Mouse (Mus musculus): ENCODE measurements at regions not wholly inside any gene's neighbourhood (a gene's known extent, or its start where the extent isn't known, plus 50 kb on each side); places are given as distances from the start of the nearest gene placed in this dataset.

DNA sequence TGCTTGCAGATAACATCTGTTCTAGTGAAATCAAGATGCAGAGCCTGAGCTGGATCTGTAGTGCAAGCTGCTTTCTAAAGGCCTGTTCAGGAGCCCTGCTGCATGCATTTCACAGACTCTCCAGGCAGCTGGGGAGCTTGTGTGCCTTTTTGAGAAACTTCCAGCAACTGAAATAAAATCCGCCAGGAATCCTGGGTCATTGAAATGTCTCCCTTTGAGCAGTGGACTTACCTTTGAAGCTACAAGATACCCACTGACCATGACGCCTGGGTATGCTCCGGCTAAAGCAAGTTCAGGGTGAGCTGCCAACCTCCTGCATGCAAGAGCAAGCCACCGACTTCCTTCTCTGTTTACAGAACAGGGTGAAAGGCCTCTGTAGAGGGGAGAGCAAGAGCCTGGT, 278.7 kb downstream of the Cenpw start:
- DNase-seq = no peak

GRCm38 (mm10) chr10:29897780-29898363, 302.5 kb downstream of the Cenpw start:
- no peak for DNase-seq

- no peak for DNase-seq
Observed at GRCm38 (mm10) chr10:29864566-29864965, 328.9 kb upstream of the Rspo3 start.

GRCm38 (mm10) chr10:29855749-29856313, 320.2 kb upstream of the Rspo3 start:
- no peak for DNase-seq

- DNase-seq = no peak
Observed at GRCm38 (mm10) chr10:29852516-29852915, 316.8 kb upstream of the Rspo3 start.

DNA sequence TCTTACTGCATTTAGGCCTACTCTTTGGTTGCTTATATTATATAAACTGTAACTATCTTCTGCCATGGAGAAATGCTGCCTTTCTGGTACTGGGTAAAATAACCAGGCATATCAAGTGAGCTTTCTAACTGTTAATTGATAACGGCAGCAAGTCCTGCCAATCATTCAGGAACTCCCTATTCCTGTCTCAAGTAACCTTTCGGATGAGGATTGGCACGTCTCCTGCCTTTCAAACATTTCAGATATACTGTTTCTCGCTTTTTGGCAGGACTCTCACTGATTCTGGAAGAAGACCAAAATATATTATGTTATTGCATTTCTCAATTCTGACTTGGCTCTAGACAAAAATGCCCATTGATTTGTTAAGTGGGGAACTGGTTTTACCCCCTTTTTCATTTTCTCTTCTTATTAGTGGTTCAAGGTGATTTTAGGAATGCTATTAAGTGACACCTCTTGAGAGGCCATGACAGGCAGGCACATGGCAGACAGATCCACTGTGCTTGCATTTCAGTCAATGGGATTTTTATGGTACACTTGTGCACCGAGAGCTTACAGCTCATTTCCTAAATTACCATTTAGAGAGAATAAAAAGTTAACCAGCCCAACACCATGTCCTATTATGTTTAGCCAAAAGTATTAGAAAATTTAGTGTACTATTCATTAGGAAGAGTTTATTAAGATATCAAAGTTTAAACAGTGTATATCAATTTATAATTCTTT, 289.4 kb upstream of the Rspo3 start:
- DNase-seq = no peak

- no peak for DNase-seq
Observed at GRCm38 (mm10) chr10:29824413-29824812, 288.7 kb upstream of the Rspo3 start.

GRCm38 (mm10) chr10:29823177-29823576, 287.5 kb upstream of the Rspo3 start:
- no peak for DNase-seq

GRCm38 (mm10) chr10:29803915-29804545, 268.4 kb upstream of the Rspo3 start:
- DNase-seq = peak; percentile 27

DNA sequence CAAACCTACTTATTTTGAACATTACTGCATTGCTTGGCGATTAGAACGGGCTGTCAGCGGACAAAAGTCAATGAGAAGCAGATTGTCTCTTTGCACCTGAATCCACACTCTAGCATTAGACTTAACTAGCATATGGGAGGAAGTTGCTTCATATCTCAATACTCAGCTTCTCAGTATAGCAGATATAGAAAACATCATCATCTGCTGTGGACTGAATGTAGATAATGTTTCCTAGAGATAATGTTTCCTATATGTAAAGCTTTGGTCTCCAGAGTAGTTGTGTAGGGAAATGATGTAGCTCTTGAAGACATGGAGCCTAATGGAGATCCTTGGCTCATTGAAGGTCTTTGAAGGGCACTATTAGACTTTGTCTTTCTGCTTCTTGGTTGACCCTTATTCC, 267.0 kb upstream of the Rspo3 start:
- DNase-seq = no peak

DNA sequence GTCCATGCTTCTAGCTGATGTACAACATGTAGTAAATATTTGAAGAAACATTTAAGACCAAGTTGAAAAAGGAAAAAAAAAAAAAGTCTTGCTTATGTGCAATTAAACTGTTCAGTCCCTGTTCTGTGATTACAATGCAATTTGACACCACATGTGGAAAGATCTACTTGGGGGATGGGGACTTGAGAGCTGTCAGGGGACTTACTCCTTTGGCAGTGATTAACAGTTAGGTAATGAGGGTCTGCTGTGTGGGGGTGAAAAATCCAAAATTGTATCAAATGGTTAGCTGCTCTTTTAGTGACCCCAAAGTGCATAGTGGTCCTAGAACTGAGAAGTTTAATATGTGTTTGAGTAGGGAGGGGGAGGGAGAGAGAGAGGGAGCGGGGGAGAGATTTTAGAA, 259.0 kb upstream of the Rspo3 start:
- DNase-seq = no peak

GRCm38 (mm10) chr10:29786220-29786810, 250.6 kb upstream of the Rspo3 start:
- no peak for DNase-seq

- no peak for DNase-seq
Observed at GRCm38 (mm10) chr10:29736677-29737076, 201.0 kb upstream of the Rspo3 start.

GRCm38 (mm10) chr10:29725319-29725718, 189.7 kb upstream of the Rspo3 start:
- no peak for DNase-seq

DNA sequence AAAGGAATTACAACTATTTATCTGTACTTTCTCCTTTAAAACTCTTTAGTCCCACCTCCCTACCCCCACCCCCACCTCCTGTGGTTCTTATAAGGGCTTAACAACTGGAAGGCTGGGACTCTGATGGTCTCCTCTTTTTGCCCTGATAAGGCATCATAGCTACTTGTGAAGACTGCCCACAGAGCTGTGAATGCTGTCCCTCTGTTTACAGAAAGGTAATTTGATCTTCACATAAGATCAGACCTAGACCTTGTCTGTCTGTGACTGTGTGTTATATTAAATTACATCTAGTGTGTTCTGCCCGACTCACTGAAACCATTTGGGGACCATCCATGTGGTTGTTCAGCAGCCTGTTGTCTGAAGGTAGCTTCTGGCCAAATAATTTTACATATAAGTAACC, 175.3 kb upstream of the Rspo3 start:
- no peak for DNase-seq

DNA sequence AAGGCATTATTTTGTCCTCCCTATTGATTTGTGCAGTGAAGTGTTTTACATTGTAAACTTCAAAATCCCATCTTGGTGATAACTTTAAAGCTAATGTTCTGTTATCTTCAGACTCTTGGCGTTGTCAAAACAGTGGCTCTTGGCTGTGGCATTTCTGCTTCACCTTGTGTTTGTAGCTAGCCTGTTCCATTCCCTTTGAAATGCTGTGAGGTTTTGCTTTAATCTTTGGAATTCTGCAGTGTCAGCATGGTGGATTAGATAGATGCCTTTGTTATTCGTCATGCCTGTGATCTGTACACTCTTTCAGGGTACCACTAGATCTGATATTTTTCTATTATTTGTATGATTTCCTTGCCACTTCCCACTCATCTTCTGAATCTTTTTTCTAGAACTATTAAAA, 173.0 kb upstream of the Rspo3 start:
- no peak for DNase-seq

DNA sequence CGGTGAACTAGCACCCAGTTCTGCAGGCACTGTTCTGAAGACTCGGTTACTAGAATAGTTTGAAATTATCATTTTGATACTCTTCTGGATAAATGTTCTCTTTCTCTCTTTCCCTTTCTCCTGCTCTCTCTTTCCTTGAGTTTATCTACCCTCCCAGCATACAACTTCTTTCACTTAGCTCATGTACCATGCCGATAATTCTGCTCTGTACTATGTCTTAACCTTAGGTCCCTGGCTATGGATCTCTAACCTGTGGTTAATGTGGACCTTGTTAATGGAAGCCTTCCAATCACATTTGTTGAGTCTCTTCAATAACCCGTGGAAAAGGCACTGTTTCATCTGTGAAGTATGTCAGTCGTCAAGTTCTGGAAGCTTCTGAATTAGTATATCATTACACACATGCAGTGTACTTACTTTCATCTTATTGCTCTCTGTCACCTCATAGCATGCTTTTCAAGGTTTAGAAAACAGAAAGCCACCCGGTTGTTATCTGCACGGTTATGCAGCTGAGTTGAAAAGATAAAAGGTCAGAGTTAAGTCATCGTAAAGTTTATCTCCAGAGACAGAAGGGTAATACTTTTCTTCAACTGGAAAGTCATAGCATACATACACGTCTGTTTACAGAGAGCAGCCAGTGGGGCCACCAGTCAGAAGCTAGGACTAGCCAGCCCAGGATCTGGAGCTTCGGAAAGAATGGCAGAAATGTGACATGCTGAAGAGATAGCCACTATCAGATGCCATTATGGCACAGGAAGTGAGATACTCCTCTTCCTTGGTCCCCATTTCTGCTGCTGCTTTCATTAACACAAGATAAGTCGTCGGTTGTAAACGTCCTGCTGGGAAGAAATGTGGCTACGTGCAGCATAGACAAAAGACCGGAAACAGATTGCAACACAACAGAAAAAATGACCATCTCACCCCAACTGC, 157.6 kb upstream of the Rspo3 start:
- no peak for DNase-seq

DNA sequence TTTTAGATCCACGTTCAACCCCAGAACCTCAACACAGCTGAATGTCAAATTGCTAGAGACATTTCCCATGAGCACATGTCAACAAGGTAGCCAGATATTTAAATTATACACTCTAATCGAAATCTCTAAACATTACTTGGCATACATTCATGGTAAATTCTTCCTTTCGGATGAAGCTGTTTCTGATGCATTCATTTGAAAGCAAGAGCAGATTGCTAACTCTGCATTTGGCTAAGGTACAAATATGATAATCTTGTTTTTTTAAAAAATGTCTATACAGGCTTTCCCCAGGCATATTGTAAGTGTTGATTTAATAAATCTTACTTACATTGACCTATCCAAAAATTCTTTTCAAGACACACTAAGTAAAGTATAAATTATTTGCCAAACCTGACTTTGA, 153.9 kb upstream of the Rspo3 start:
- no peak for DNase-seq

DNA sequence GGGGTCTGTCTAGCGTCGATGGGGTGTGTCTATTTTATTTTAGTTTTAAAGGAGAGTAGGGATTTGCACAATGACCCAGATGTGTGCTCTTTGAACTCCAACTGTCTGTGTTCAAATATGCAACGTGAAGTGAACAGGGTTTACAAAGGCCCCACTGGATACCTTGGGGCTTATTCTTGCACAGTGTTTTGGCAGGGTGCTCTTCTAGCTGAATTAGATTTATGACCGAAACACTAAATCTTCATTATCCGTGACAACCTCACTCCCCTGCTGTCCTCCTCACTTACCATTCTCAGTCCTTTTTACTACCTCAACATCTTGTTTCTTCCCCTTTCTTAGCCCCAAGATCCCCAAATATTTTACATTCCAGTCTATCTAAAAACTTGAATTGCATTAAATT, 151.3 kb upstream of the Rspo3 start:
- no peak for DNase-seq

DNA sequence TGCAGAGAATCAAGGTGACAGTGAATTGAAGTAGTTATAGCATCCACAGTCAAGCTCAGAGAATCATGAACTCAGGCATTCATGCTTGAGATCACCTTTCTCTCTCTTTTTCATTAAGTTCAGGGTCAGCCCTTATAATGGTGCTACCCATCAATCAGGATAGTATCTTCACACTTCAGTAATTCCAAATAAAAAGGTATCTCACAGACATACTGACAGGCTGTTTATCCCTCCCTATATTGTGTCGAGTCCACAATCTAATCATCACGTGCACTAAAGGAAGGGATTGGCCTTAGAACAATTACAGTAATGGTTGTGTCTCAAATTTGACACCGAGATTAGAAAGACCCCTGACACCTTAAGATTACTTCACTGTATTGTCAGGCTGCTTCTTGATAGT, 138.7 kb upstream of the Rspo3 start:
- DNase-seq = no peak

- no peak for DNase-seq
Observed at GRCm38 (mm10) chr10:29661752-29662151, 126.1 kb upstream of the Rspo3 start.

- DNase-seq = no peak
Observed at GRCm38 (mm10) chr10:29640249-29640648, 104.6 kb upstream of the Rspo3 start.

DNA sequence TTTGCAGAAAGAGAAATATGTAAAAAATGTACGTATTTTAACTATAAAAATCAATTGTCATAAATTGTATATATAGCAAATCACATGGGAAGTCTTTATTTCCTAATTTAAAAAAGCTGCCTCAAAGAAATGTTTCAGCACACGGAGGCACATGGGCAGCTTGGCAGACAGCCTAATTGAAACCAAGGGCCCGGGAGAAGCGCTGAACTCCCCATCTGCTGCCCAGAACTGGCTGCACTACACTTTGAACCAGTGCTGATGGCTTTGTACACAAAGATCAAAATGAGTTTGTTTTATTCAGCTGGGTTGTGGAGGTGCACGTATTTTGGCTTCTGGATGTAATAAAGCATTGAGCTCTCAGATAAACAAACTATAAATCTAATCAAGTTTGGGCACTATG, 100.2 kb upstream of the Rspo3 start:
- no peak for DNase-seq

All from kidney, adult 18-20 months (tissue).